Mouse (Mus musculus): ENCODE results near the gene 3830406C13Rik. TPM values are rescaled to one million over a fixed set of nuclear protein-coding genes. Genes with fewer than 3 reads are reported as not detected.
A peak's percentile ranks its signal among the peaks of the same experiment; 100 is the strongest.

The 3830406C13Rik gene
- polyA plus RNA-seq, 1 experiment from 2014 or later: 48.9 TPM

GRCm38 (mm10) chr14:12341075-12341788 is 57.3 kb downstream of the 3830406C13Rik start:
- TF ChIP-seq CTCF (IDR thresholded peaks at IDR 0.05; ENCODE audit: low read depth): peak; percentile 30; the same call in 1 of the 2 replicates
- TF ChIP-seq EP300 (optimal IDR thresholded peaks at IDR 0.05): no peak

GRCm38 (mm10) chr14:12341789-12342457 is 58.0 kb downstream of the 3830406C13Rik start:
- TF ChIP-seq CTCF (IDR thresholded peaks at IDR 0.05; ENCODE audit: low read depth) (no peak), EP300 (optimal IDR thresholded peaks at IDR 0.05) (no peak)

More at GRCm38 (mm10) chr14:12341075-12341788, 57.3 kb downstream of the 3830406C13Rik start:
- Histone ChIP-seq H3K4me3 (ENCODE audit: low read depth, low read length) (no peak overlapping the region), H3K27me3 (ENCODE audit: control insufficient read depth, insufficient read depth, low read length) (peaks cover 55% of the 10 kb centered on the region), H3K9ac (ENCODE audit: low read length) (no peak overlapping the region), H3K4me2 (replicated peaks; ENCODE audit: low read depth) (peak overlapping the region; percentile 23; the same call in 1 of the 2 replicates), H3K4me1 (replicated peaks; ENCODE audit: control insufficient read depth, insufficient read depth) (no peaks in the 10 kb centered on the region), H3K27ac (replicated peaks) (no peak overlapping the region), H3K36me3 (ENCODE audit: control insufficient read depth, insufficient read depth, low read length) (no peaks in the 10 kb centered on the region), H3K9me3 (ENCODE audit: control insufficient read depth, low read length) (no peaks in the 10 kb centered on the region)
- WGBS: 1% methylated on average over 42 of the region's 42 CpGs
- ATAC-seq (ENCODE audit: low FRiP score, low TSS enrichment) (no peak), DNase-seq (ENCODE audit: low spot score) (no peak)

GRCm38 (mm10) chr14:12342458-12343131 is 58.6 kb downstream of the 3830406C13Rik start:
- 10% methylated on average over 23 of the region's 23 CpGs for WGBS
- no peaks in the 10 kb centered on the region for H3K36me3 ChIP-seq (ENCODE audit: control insufficient read depth, insufficient read depth, low read length)
- DNase-seq (ENCODE audit: low spot score) (no peak), ATAC-seq (ENCODE audit: low FRiP score, low TSS enrichment) (no peak)
- H3K9ac ChIP-seq (ENCODE audit: low read length): no peak overlapping the region
- H3K4me2 ChIP-seq (replicated peaks; ENCODE audit: low read depth): no peak overlapping the region
- H3K27ac ChIP-seq (replicated peaks): no peak overlapping the region
- H3K4me1 ChIP-seq (replicated peaks; ENCODE audit: control insufficient read depth, insufficient read depth): no peaks in the 10 kb centered on the region
- TF ChIP-seq EP300 (optimal IDR thresholded peaks at IDR 0.05) (no peak), CTCF (IDR thresholded peaks at IDR 0.05; ENCODE audit: low read depth) (no peak)
- H3K9me3 ChIP-seq (ENCODE audit: control insufficient read depth, low read length): no peaks in the 10 kb centered on the region
- H3K4me3 ChIP-seq (ENCODE audit: low read depth, low read length): no peak overlapping the region
- H3K27me3 ChIP-seq (ENCODE audit: control insufficient read depth, insufficient read depth, low read length): peaks cover 53% of the 10 kb centered on the region

More at GRCm38 (mm10) chr14:12341789-12342457, 58.0 kb downstream of the 3830406C13Rik start:
- no peak overlapping the region for H3K27ac ChIP-seq (replicated peaks)
- WGBS: 9% methylated on average over 24 of the region's 24 CpGs
- no peak for DNase-seq (ENCODE audit: low spot score)
- no peaks in the 10 kb centered on the region for H3K9me3 ChIP-seq (ENCODE audit: control insufficient read depth, low read length)
- H3K36me3 ChIP-seq (ENCODE audit: control insufficient read depth, insufficient read depth, low read length): no peaks in the 10 kb centered on the region
- H3K4me1 ChIP-seq (replicated peaks; ENCODE audit: control insufficient read depth, insufficient read depth): no peaks in the 10 kb centered on the region
- no peak for ATAC-seq (ENCODE audit: low FRiP score, low TSS enrichment)
- H3K4me2 ChIP-seq (replicated peaks; ENCODE audit: low read depth): no peak overlapping the region
- H3K27me3 ChIP-seq (ENCODE audit: control insufficient read depth, insufficient read depth, low read length): peaks cover 58% of the 10 kb centered on the region
- H3K9ac ChIP-seq (ENCODE audit: low read length): no peak overlapping the region
- H3K4me3 ChIP-seq (ENCODE audit: low read depth, low read length): no peak overlapping the region

GRCm38 (mm10) chr14:12343451-12343941 is 59.5 kb downstream of the 3830406C13Rik start:
- 6% methylated on average over 20 of the region's 20 CpGs for WGBS
- no peaks in the 10 kb centered on the region for H3K9me3 ChIP-seq (ENCODE audit: control insufficient read depth, low read length)
- no peak for DNase-seq (ENCODE audit: low spot score)

GRCm38 (mm10) chr14:12344061-12344745 is 60.2 kb downstream of the 3830406C13Rik start:
- DNase-seq (ENCODE audit: low spot score) (no peak), ATAC-seq (ENCODE audit: low FRiP score, low TSS enrichment) (no peak)
- no peaks in the 10 kb centered on the region for H3K4me1 ChIP-seq (replicated peaks; ENCODE audit: control insufficient read depth, insufficient read depth)
- TF ChIP-seq EP300 (optimal IDR thresholded peaks at IDR 0.05) (no peak), CTCF (IDR thresholded peaks at IDR 0.05; ENCODE audit: low read depth) (no peak)
- no peak overlapping the region for H3K27ac ChIP-seq (replicated peaks)
- peak overlapping the region; percentile 15; the same call in 1 of the 2 replicates for H3K4me3 ChIP-seq (ENCODE audit: low read depth, low read length)
- H3K9me3 ChIP-seq (ENCODE audit: control insufficient read depth, low read length): no peaks in the 10 kb centered on the region
- 4% methylated on average over 24 of the region's 24 CpGs for WGBS
- H3K9ac ChIP-seq (ENCODE audit: low read length): no peak overlapping the region
- H3K27me3 ChIP-seq (ENCODE audit: control insufficient read depth, insufficient read depth, low read length): peaks cover 53% of the 10 kb centered on the region
- H3K36me3 ChIP-seq (ENCODE audit: control insufficient read depth, insufficient read depth, low read length): no peaks in the 10 kb centered on the region
- H3K4me2 ChIP-seq (replicated peaks; ENCODE audit: low read depth): no peak overlapping the region; the same call in 1 of the 2 replicates

More at GRCm38 (mm10) chr14:12343451-12343941, 59.5 kb downstream of the 3830406C13Rik start:
- Histone ChIP-seq H3K4me3 (ENCODE audit: low read depth, low read length) (no peak overlapping the region), H3K4me2 (replicated peaks; ENCODE audit: low read depth) (no peak overlapping the region), H3K4me1 (replicated peaks; ENCODE audit: control insufficient read depth, insufficient read depth) (no peaks in the 10 kb centered on the region), H3K36me3 (ENCODE audit: control insufficient read depth, insufficient read depth, low read length) (no peaks in the 10 kb centered on the region), H3K9ac (ENCODE audit: low read length) (no peak overlapping the region), H3K27me3 (ENCODE audit: control insufficient read depth, insufficient read depth, low read length) (peaks cover 56% of the 10 kb centered on the region), H3K27ac (replicated peaks) (no peak overlapping the region)
- no peak for ATAC-seq (ENCODE audit: low FRiP score, low TSS enrichment)
- TF ChIP-seq EP300 (optimal IDR thresholded peaks at IDR 0.05): no peak
- no peak for TF ChIP-seq CTCF (IDR thresholded peaks at IDR 0.05; ENCODE audit: low read depth)
